Mouse (Mus musculus): ENCODE measurements around the gene Stk38. TPM values are rescaled to one million over a fixed set of nuclear protein-coding genes. Genes with fewer than 3 reads are reported as not detected.
"Not testable (repeated sequence)": the region's sequence is repeated elsewhere in the genome, so short reads cannot be mapped to it uniquely, and the experiment has no call there.

The Stk38 gene
- polyA plus RNA-seq, 1 experiment: 196 TPM

GRCm38 (mm10) chr17:29005002-29005401 lies 2.8 kb downstream of the Stk38 start:
- TF ChIP-seq POLR2A (IDR thresholded peaks at IDR 0.05; ENCODE audit: control insufficient read depth, extremely low read depth, insufficient read depth, low read length, poor library complexity): no peak
- TF ChIP-seq CTCF (IDR thresholded peaks at IDR 0.05; ENCODE audit: borderline replicate concordance, control insufficient read depth, extremely low read depth, insufficient read depth, low read length, poor library complexity): no peak
- Histone ChIP-seq H3K27me3 (ENCODE audit: control insufficient read depth, insufficient read depth, low read length) (no peaks in the 10 kb centered on the region), H3K36me3 (ENCODE audit: control insufficient read depth, insufficient read depth, low read length) (peaks cover 10% of the 10 kb centered on the region), H3K27ac (ENCODE audit: control insufficient read depth, insufficient read depth, low read length) (no peak overlapping the region), H3K4me3 (ENCODE audit: control insufficient read depth, insufficient read depth, low read length) (no peak overlapping the region), H3K4me1 (replicated peaks; ENCODE audit: control insufficient read depth, insufficient read depth, low read length) (peaks cover 25% of the 10 kb centered on the region)
- no peak for DNase-seq
- WGBS: 100% methylated on average over 3 of the region's 3 CpGs

GRCm38 (mm10) chr17:29003740-29004139 lies 4.1 kb downstream of the Stk38 start:
- H3K27ac ChIP-seq (ENCODE audit: control insufficient read depth, insufficient read depth, low read length): peak overlapping the region; percentile 50
- WGBS: 4% methylated on average over 1 of the region's 1 CpGs
- peaks cover 22% of the 10 kb centered on the region for H3K36me3 ChIP-seq (ENCODE audit: control insufficient read depth, insufficient read depth, low read length)
- H3K4me1 ChIP-seq (replicated peaks; ENCODE audit: control insufficient read depth, insufficient read depth, low read length): peaks cover 25% of the 10 kb centered on the region
- TF ChIP-seq CTCF (IDR thresholded peaks at IDR 0.05; ENCODE audit: borderline replicate concordance, control insufficient read depth, extremely low read depth, insufficient read depth, low read length, poor library complexity): no peak
- no peak for TF ChIP-seq POLR2A (IDR thresholded peaks at IDR 0.05; ENCODE audit: control insufficient read depth, extremely low read depth, insufficient read depth, low read length, poor library complexity)
- no peak overlapping the region for H3K4me3 ChIP-seq (ENCODE audit: control insufficient read depth, insufficient read depth, low read length)
- no peak for DNase-seq
- no peaks in the 10 kb centered on the region for H3K27me3 ChIP-seq (ENCODE audit: control insufficient read depth, insufficient read depth, low read length)

- TF ChIP-seq POLR2A (IDR thresholded peaks at IDR 0.05; ENCODE audit: control insufficient read depth, extremely low read depth, insufficient read depth, low read length, poor library complexity) (no peak), CTCF (IDR thresholded peaks at IDR 0.05; ENCODE audit: borderline replicate concordance, control insufficient read depth, extremely low read depth, insufficient read depth, low read length, poor library complexity) (no peak)
- Histone ChIP-seq H3K27me3 (ENCODE audit: control insufficient read depth, insufficient read depth, low read length) (no peaks in the 10 kb centered on the region), H3K4me3 (ENCODE audit: control insufficient read depth, insufficient read depth, low read length) (no peak overlapping the region), H3K4me1 (replicated peaks; ENCODE audit: control insufficient read depth, insufficient read depth, low read length) (peaks cover 18% of the 10 kb centered on the region), H3K27ac (ENCODE audit: control insufficient read depth, insufficient read depth, low read length) (no peak overlapping the region), H3K36me3 (ENCODE audit: control insufficient read depth, insufficient read depth, low read length) (peaks cover 46% of the 10 kb centered on the region)
- 76% methylated on average over 6 of the region's 6 CpGs for WGBS
- no peak for DNase-seq
These were observed 7.3 kb downstream of the Stk38 start for GRCm38 (mm10) chr17:29000465-29000864.

GRCm38 (mm10) chr17:28994615-28995014 lies 13.2 kb downstream of the Stk38 start:
- DNase-seq: no peak
- 49% methylated on average over 4 of the region's 4 CpGs for WGBS
- Histone ChIP-seq H3K36me3 (ENCODE audit: control insufficient read depth, insufficient read depth, low read length) (peaks cover 61% of the 10 kb centered on the region), H3K4me1 (replicated peaks; ENCODE audit: control insufficient read depth, insufficient read depth, low read length) (peaks cover 4% of the 10 kb centered on the region), H3K27me3 (ENCODE audit: control insufficient read depth, insufficient read depth, low read length) (no peaks in the 10 kb centered on the region), H3K27ac (ENCODE audit: control insufficient read depth, insufficient read depth, low read length) (peak overlapping the region; percentile 91; the same call in 1 of the 2 replicates), H3K4me3 (ENCODE audit: control insufficient read depth, insufficient read depth, low read length) (no peak overlapping the region)
- no peak for TF ChIP-seq CTCF (IDR thresholded peaks at IDR 0.05; ENCODE audit: borderline replicate concordance, control insufficient read depth, extremely low read depth, insufficient read depth, low read length, poor library complexity)
- no peak for TF ChIP-seq POLR2A (IDR thresholded peaks at IDR 0.05; ENCODE audit: control insufficient read depth, extremely low read depth, insufficient read depth, low read length, poor library complexity)

- peaks cover 58% of the 10 kb centered on the region for H3K36me3 ChIP-seq (ENCODE audit: control insufficient read depth, insufficient read depth, low read length)
- WGBS: 100% methylated on average over 1 of the region's 1 CpGs
- H3K27me3 ChIP-seq (ENCODE audit: control insufficient read depth, insufficient read depth, low read length): not testable (repeated sequence)
These were observed 14.8 kb downstream of the Stk38 start for GRCm38 (mm10) chr17:28993004-28993403.

GRCm38 (mm10) chr17:28992105-28992504 lies 15.7 kb downstream of the Stk38 start:
- TF ChIP-seq POLR2A (IDR thresholded peaks at IDR 0.05; ENCODE audit: control insufficient read depth, extremely low read depth, insufficient read depth, low read length, poor library complexity) (no peak), CTCF (IDR thresholded peaks at IDR 0.05; ENCODE audit: borderline replicate concordance, control insufficient read depth, extremely low read depth, insufficient read depth, low read length, poor library complexity) (no peak)
- DNase-seq: no peak
- Histone ChIP-seq H3K4me3 (ENCODE audit: control insufficient read depth, insufficient read depth, low read length) (no peak overlapping the region), H3K27ac (ENCODE audit: control insufficient read depth, insufficient read depth, low read length) (no peak overlapping the region), H3K4me1 (replicated peaks; ENCODE audit: control insufficient read depth, insufficient read depth, low read length) (peaks cover 4% of the 10 kb centered on the region), H3K36me3 (ENCODE audit: control insufficient read depth, insufficient read depth, low read length) (peaks cover 58% of the 10 kb centered on the region), H3K27me3 (ENCODE audit: control insufficient read depth, insufficient read depth, low read length) (no peaks in the 10 kb centered on the region)
- WGBS: 94% methylated on average over 7 of the region's 7 CpGs

More at GRCm38 (mm10) chr17:28993004-28993403, 14.8 kb downstream of the Stk38 start:
- H3K27ac ChIP-seq (ENCODE audit: control insufficient read depth, insufficient read depth, low read length); DNase-seq; H3K4me1 ChIP-seq (replicated peaks; ENCODE audit: control insufficient read depth, insufficient read depth, low read length); H3K4me3 ChIP-seq (ENCODE audit: control insufficient read depth, insufficient read depth, low read length): not testable (repeated sequence)

GRCm38 (mm10) chr17:28991286-28991685 lies 16.5 kb downstream of the Stk38 start:
- Histone ChIP-seq H3K4me3 (ENCODE audit: control insufficient read depth, insufficient read depth, low read length) (no peak overlapping the region), H3K4me1 (replicated peaks; ENCODE audit: control insufficient read depth, insufficient read depth, low read length) (peaks cover 4% of the 10 kb centered on the region), H3K36me3 (ENCODE audit: control insufficient read depth, insufficient read depth, low read length) (peaks cover 56% of the 10 kb centered on the region), H3K27ac (ENCODE audit: control insufficient read depth, insufficient read depth, low read length) (no peak overlapping the region), H3K27me3 (ENCODE audit: control insufficient read depth, insufficient read depth, low read length) (no peaks in the 10 kb centered on the region)
- DNase-seq: no peak
- TF ChIP-seq POLR2A (IDR thresholded peaks at IDR 0.05; ENCODE audit: control insufficient read depth, extremely low read depth, insufficient read depth, low read length, poor library complexity) (no peak), CTCF (IDR thresholded peaks at IDR 0.05; ENCODE audit: borderline replicate concordance, control insufficient read depth, extremely low read depth, insufficient read depth, low read length, poor library complexity) (no peak)
- WGBS: 95% methylated on average over 9 of the region's 9 CpGs

Data from thymus, adult 2 months (tissue).